Mouse (Mus musculus) limb, embryonic 12.5 days (tissue): ENCODE results near the gene Gm6588. TPM values are rescaled to one million over a fixed set of nuclear protein-coding genes. Genes with fewer than 3 reads are reported as not detected.

Experiments used
- ATAC-seq: fragments of 200-750 bp; cut with Nextera tagmentation; 2 replicates; pipeline ENCODE4 v1.8.0; 2017; ENCODE audit warnings: low read depth, moderate TSS enrichment; ENCODE audit not compliant: insufficient number of reproducible peaks, insufficient read depth, low FRiP score, low TSS enrichment
- H3K27ac ChIP-seq: fragments of 300-500 bp; sonication (generic); 2 replicates; pipeline ENCODE4 v1.5.1; 2016; ENCODE audit warnings: mild to moderate bottlenecking, moderate library complexity
- H3K27me3 ChIP-seq: fragments of 300-500 bp; sonication (generic); 2 replicates; pipeline ENCODE4 v1.6.1; 2016; ENCODE audit warnings: mild to moderate bottlenecking, moderate library complexity
- H3K36me3 ChIP-seq: fragments of 300-500 bp; sonication (generic); 2 replicates; pipeline ENCODE4 v1.6.1; 2016; ENCODE audit warnings: mild to moderate bottlenecking, moderate library complexity
- H3K4me1 ChIP-seq: fragments of 300-500 bp; sonication (generic); replicated peaks from 2 replicates; pipeline ENCODE4 v1.6.1; 2016
- H3K4me2 ChIP-seq: fragments of 300-500 bp; sonication (generic); 2 replicates; pipeline ENCODE4 v1.6.1; 2016; ENCODE audit warnings: mild to moderate bottlenecking, moderate library complexity
- H3K4me3 ChIP-seq: fragments of 300-500 bp; sonication (generic); replicated peaks from 2 replicates; pipeline ENCODE4 v1.5.1; 2016; ENCODE audit warnings: mild to moderate bottlenecking
- H3K9ac ChIP-seq: fragments of 300-500 bp; sonication (generic); replicated peaks from 2 replicates; pipeline ENCODE4 v1.6.1; 2016; ENCODE audit warnings: mild to moderate bottlenecking, moderate library complexity
- H3K9me3 ChIP-seq: fragments of 300-500 bp; sonication (generic); 2 replicates; pipeline ENCODE4 v1.6.1; 2016; ENCODE audit warnings: mild to moderate bottlenecking, moderate library complexity
- WGBS: fragments of 180-500 bp; shearing (Covaris S2); methylation state at CpG from one replicate; pipeline ENCODE4 v1.1.7; 2016; 5-methylcytosine and 5-hydroxymethylcytosine counted together
- polyA plus RNA-seq: library from polyadenylated mRNA; unstranded; fragments of >200 nt; fragmentation: Nextera tagmentation; extraction: Ambion mirVana; gene quantifications from 2 replicates; pipeline ENCODE4 v1.2.1, GENCODE M21; 2016

Gm6588 gene
- polyA plus RNA-seq, 1 experiment from 2014 or later = not detected

- Histone ChIP-seq H3K36me3 (no peaks in the 10 kb centered on the region), H3K9me3 (no peaks in the 10 kb centered on the region), H3K4me3 (no peak overlapping the region), H3K4me1 (peaks cover 10% of the 10 kb centered on the region), H3K27me3 (peaks cover 41% of the 10 kb centered on the region), H3K4me2 (no peak overlapping the region), H3K9ac (no peak overlapping the region), H3K27ac (no peak overlapping the region)
- WGBS = 38% methylated on average over 2 of the region's 2 CpGs
- no peak for ATAC-seq
Observed at GRCm38 (mm10) chr5:112427283-112427682, 21.9 kb upstream of the Gm6588 start.

GRCm38 (mm10) chr5:112428944-112429343, 20.3 kb upstream of the Gm6588 start:
- H3K4me3 ChIP-seq = no peak overlapping the region
- H3K27ac ChIP-seq = no peak overlapping the region
- 15% methylated on average over 19 of the region's 19 CpGs for WGBS
- H3K9ac ChIP-seq = no peak overlapping the region
- H3K4me2 ChIP-seq = peak overlapping the region; percentile 28
- no peaks in the 10 kb centered on the region for H3K9me3 ChIP-seq
- no peak for ATAC-seq
- peaks cover 10% of the 10 kb centered on the region for H3K4me1 ChIP-seq
- H3K36me3 ChIP-seq = no peaks in the 10 kb centered on the region
- H3K27me3 ChIP-seq = peaks cover 37% of the 10 kb centered on the region

DNA sequence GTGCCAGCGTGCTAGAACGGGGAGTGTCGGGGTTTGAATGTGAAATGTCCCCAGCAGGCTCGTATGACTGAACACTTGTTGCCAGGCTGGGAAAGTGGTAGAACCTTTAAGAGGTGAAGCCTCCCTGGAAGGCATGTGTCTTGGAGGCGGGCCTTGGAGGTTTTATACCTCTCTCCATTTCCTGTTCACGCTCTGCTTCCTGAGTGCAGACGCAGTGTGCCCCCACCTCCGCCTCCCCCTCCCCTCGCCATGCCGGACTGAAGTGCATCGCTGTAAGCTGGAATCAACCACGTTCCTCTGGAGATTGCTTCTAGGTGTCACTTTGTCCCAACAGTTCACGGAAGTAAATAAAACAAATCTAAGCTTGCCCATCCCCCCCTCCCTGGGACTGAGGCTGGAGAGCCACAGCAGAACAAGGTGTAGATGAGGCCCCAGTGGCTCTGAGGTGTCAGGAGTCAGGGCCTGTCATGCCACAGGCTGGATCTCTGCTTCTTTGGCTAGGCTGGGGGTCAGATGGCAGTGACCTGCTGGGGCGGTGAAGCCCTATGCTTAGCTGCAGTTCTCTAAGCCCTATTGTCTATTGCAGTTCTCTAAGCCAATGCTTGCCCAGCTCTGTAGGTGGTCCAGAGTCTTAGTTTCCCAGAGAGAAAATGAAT, 18.0 kb upstream of the Gm6588 start:
- Histone ChIP-seq H3K36me3 (no peaks in the 10 kb centered on the region), H3K4me3 (peak overlapping the region; percentile 15; the same call in 1 of the 2 replicates), H3K9me3 (no peaks in the 10 kb centered on the region), H3K4me2 (peak overlapping the region; percentile 48), H3K4me1 (peaks cover 10% of the 10 kb centered on the region), H3K27me3 (peaks cover 31% of the 10 kb centered on the region), H3K9ac (peak overlapping the region; percentile 42), H3K27ac (no peak overlapping the region)
- 15% methylated on average over 14 of the region's 14 CpGs for WGBS
- no peak for ATAC-seq

GRCm38 (mm10) chr5:112432033-112432432, 17.2 kb upstream of the Gm6588 start:
- Histone ChIP-seq H3K4me2 (no peak overlapping the region), H3K4me1 (peaks cover 10% of the 10 kb centered on the region), H3K9ac (no peak overlapping the region), H3K4me3 (no peak overlapping the region), H3K9me3 (no peaks in the 10 kb centered on the region), H3K36me3 (no peaks in the 10 kb centered on the region), H3K27ac (no peak overlapping the region), H3K27me3 (peaks cover 30% of the 10 kb centered on the region)
- 85% methylated on average over 5 of the region's 5 CpGs for WGBS
- ATAC-seq = no peak

- H3K27me3 ChIP-seq = peaks cover 30% of the 10 kb centered on the region
- H3K4me2 ChIP-seq = no peak overlapping the region
- ATAC-seq = no peak
- no peaks in the 10 kb centered on the region for H3K36me3 ChIP-seq
- H3K9ac ChIP-seq = no peak overlapping the region
- H3K4me1 ChIP-seq = peaks cover 10% of the 10 kb centered on the region
- WGBS = 4% methylated on average over 8 of the region's 8 CpGs
- no peaks in the 10 kb centered on the region for H3K9me3 ChIP-seq
- H3K4me3 ChIP-seq = no peak overlapping the region
- no peak overlapping the region for H3K27ac ChIP-seq
Observed at GRCm38 (mm10) chr5:112433004-112433403, 16.2 kb upstream of the Gm6588 start.

- H3K9me3 ChIP-seq = no peaks in the 10 kb centered on the region
- ATAC-seq = no peak
- H3K27me3 ChIP-seq = 0 out of 2 replicates have a peak, but pooled peaks cover 14% of the 10 kb centered on the region
- no peak overlapping the region for H3K9ac ChIP-seq
- no peak overlapping the region for H3K27ac ChIP-seq
- H3K4me2 ChIP-seq = no peak overlapping the region
- no peaks in the 10 kb centered on the region for H3K4me1 ChIP-seq
- H3K36me3 ChIP-seq = no peaks in the 10 kb centered on the region
- H3K4me3 ChIP-seq = no peak overlapping the region
- WGBS = 49% methylated on average over 10 of the region's 10 CpGs
Observed at GRCm38 (mm10) chr5:112438535-112438934, 10.7 kb upstream of the Gm6588 start.

GRCm38 (mm10) chr5:112453088-112453487, 3.9 kb downstream of the Gm6588 start:
- ATAC-seq = no peak
- Histone ChIP-seq H3K27ac (no peak overlapping the region), H3K9me3 (no peaks in the 10 kb centered on the region), H3K27me3 (peaks cover 9% of the 10 kb centered on the region), H3K4me2 (no peak overlapping the region), H3K36me3 (no peaks in the 10 kb centered on the region), H3K9ac (no peak overlapping the region), H3K4me3 (no peak overlapping the region), H3K4me1 (no peaks in the 10 kb centered on the region)
- 80% methylated on average over 9 of the region's 9 CpGs for WGBS

GRCm38 (mm10) chr5:112454966-112455555, 5.8 kb downstream of the Gm6588 start:
- H3K9me3 ChIP-seq = no peaks in the 10 kb centered on the region
- ATAC-seq = no peak
- H3K4me1 ChIP-seq = no peaks in the 10 kb centered on the region
- peaks cover 12% of the 10 kb centered on the region for H3K27me3 ChIP-seq
- H3K4me2 ChIP-seq = no peak overlapping the region
- 70% methylated on average over 12 of the region's 12 CpGs for WGBS
- H3K27ac ChIP-seq = no peak overlapping the region
- H3K9ac ChIP-seq = no peak overlapping the region
- no peak overlapping the region for H3K4me3 ChIP-seq
- no peaks in the 10 kb centered on the region for H3K36me3 ChIP-seq

GRCm38 (mm10) chr5:112459903-112460302, 10.7 kb downstream of the Gm6588 start:
- H3K27ac ChIP-seq = no peak overlapping the region
- no peak for ATAC-seq
- 84% methylated on average over 3 of the region's 3 CpGs for WGBS

DNA sequence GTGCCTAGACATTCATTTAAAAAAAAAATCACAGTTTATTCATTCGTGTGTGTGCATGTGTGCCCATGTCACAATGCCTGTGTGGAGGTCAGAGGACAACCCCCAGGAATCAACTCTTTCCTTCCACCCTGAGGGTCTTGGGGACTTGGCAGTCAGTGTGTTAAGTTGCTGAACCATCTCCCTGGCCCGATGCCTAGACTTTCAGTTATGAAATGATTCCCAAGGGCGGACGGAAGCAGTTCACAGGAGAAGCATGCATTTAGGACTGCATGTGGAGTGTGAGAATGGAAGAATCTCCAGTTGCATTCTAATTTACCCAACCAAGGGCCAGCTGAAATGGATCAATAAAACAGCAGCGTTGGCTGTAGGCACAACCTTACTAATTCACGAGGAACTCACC, 17.1 kb downstream of the Gm6588 start:
- 76% methylated on average over 6 of the region's 6 CpGs for WGBS
- Histone ChIP-seq H3K4me2 (no peak overlapping the region), H3K4me3 (no peak overlapping the region), H3K9me3 (no peaks in the 10 kb centered on the region; the same call in 1 of the 2 replicates), H3K4me1 (no peaks in the 10 kb centered on the region), H3K36me3 (no peaks in the 10 kb centered on the region), H3K9ac (no peak overlapping the region), H3K27ac (no peak overlapping the region), H3K27me3 (peaks cover 6% of the 10 kb centered on the region; the same call in 1 of the 2 replicates)
- no peak for ATAC-seq

More at GRCm38 (mm10) chr5:112459903-112460302, 10.7 kb downstream of the Gm6588 start:
- Histone ChIP-seq H3K27me3 (peaks cover 15% of the 10 kb centered on the region), H3K4me1 (no peaks in the 10 kb centered on the region), H3K4me3 (no peak overlapping the region), H3K36me3 (no peaks in the 10 kb centered on the region), H3K9me3 (no peaks in the 10 kb centered on the region), H3K4me2 (no peak overlapping the region), H3K9ac (no peak overlapping the region)

DNA sequence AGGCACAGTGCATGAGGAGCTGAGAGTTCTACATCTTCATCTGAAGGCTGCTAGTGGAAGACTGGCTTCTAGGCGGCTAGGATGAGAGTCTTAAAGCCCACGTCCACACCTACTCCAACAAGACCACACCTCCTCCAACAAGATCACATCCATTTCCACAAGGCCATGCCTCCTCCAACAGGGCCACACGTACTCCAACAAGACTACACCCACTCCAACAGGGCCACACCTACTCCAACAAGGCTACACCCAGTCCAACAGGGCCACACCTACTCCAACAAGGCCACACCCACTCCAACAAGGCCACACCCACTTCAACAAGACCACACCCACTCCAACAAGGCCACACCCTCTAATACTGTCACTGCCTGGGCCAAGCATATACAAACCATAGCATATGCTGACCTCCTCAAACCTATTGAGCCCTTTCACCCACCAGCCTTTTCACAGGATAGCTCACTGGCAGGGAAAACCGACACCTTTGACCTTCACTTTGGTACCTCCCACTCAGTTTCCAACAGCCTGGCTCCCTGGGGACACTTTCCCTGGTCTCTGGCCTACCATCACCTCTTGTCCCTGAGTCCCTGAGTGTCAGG, 19.9 kb downstream of the Gm6588 start:
- Histone ChIP-seq H3K4me1 (peaks cover 10% of the 10 kb centered on the region; the same call in 1 of the 2 replicates), H3K36me3 (no peaks in the 10 kb centered on the region), H3K27ac (no peak overlapping the region), H3K4me2 (no peak overlapping the region), H3K4me3 (no peak overlapping the region), H3K9ac (no peak overlapping the region), H3K27me3 (peaks cover 6% of the 10 kb centered on the region; the same call in 1 of the 2 replicates), H3K9me3 (no peaks in the 10 kb centered on the region; the same call in 1 of the 2 replicates)
- WGBS = 74% methylated on average over 4 of the region's 4 CpGs
- ATAC-seq = no peak
